Mouse (Mus musculus): ENCODE data around the gene Olfr1229. TPM values are rescaled to one million over a fixed set of nuclear protein-coding genes. Genes with fewer than 3 reads are reported as not detected.

Gene Olfr1229
- not detected in 2 replicates for polyA plus RNA-seq (2011; ENCODE audit: insufficient read depth, insufficient read length, low replicate concordance, missing spikeins)

DNA sequence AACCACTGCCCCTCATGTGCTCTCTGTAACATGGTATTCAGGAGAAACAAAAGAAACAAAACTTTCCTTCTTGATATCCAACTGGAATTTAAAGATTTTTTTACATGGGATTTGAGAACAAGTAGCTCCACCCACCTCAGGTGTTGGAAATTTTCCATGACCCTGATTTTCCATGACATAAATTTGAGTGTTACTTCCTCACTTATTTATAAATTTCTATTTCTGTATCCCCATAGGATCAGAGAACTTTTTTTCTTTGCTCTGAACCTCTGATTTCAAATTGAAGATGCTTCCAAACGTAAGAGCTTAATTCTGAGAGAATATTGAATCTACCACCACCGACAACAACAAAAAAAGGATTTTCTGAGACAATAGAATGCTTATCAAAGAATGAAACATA, at the start of gene Olfr1229:
Olfr1229 (minus strand) TSS at position 101 of the 400 bp plus-strand sequence.
- no peak for TF ChIP-seq POLR2A (IDR thresholded peaks at IDR 0.05; ENCODE audit: borderline replicate concordance, control insufficient read depth, low read depth, low read length)
- Histone ChIP-seq H3K4me3 (replicated peaks; ENCODE audit: control insufficient read depth, low read depth, low read length) (no peak within 1 kb of the TSS), H3K27ac (ENCODE audit: control insufficient read depth, insufficient read depth, low read depth, low read length, poor library complexity) (no peak within 1 kb of the TSS), H3K4me1 (ENCODE audit: control insufficient read depth, insufficient read depth, low read length) (no peaks in the 10 kb centered on the region)
- 70% methylated on average over 2 of the region's 2 CpGs for WGBS

DNA sequence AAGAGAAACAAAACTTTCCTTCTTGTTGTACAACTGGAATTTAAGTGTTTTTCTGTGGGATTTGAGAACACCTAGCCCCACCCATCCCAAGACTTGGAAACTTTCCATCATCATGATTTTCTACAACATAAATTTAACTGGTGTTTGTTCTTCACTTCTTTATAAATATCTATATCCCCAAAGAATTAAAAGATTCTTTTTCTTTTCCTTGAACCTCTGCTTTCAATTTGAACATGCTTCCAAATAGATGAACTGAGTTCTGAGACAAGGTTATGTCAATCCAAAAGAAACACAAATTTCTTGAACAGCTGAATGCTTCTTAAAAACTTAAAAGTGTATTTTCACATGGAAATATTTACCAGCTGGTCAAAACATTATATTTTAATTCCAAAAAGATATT, 41.8 kb upstream of the Olfr1229 start, which contains the start of gene Olfr1232:
Olfr1232 (minus strand) TSS at position 101 of the 400 bp plus-strand sequence.
- Histone ChIP-seq H3K4me1 (ENCODE audit: control insufficient read depth, insufficient read depth, low read length) (no peaks in the 10 kb centered on the region), H3K4me3 (replicated peaks; ENCODE audit: control insufficient read depth, low read depth, low read length) (no peak within 1 kb of the TSS), H3K27ac (ENCODE audit: control insufficient read depth, insufficient read depth, low read depth, low read length, poor library complexity) (no peak within 1 kb of the TSS)
- TF ChIP-seq CTCF (IDR thresholded peaks at IDR 0.05; ENCODE audit: control insufficient read depth, insufficient read depth, low read length) (no peak), POLR2A (IDR thresholded peaks at IDR 0.05; ENCODE audit: borderline replicate concordance, control insufficient read depth, low read depth, low read length) (no peak)

DNA sequence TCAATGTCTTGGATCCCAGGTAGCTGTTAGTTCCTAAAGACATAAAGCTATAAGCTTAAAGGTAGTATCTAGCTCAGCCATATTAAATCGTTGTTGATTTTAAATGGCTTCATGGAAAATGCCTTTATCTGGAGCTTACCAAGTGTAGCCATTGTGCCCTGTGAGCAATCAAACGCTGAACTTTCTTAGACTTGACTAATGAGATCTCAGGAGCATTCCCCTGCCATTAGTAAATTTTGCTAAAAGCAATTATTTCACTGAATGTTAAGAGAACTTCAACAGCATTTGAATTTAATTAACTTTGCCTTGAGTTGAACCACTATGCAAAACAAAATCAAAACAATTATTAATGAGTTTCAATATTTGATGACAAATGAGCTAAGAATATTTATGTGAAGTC, 19.2 kb upstream of the Olfr1229 start, which contains the start of gene Olfr1231:
Olfr1231 (minus strand) TSS at position 101 of the 400 bp plus-strand sequence.
- no peak within 1 kb of the TSS for H3K4me3 ChIP-seq (replicated peaks; ENCODE audit: control insufficient read depth, low read depth, low read length)
- no peak within 1 kb of the TSS for H3K27ac ChIP-seq (ENCODE audit: control insufficient read depth, insufficient read depth, low read depth, low read length, poor library complexity)
- no peaks in the 10 kb centered on the region for H3K4me1 ChIP-seq (ENCODE audit: control insufficient read depth, insufficient read depth, low read length)
- TF ChIP-seq POLR2A (IDR thresholded peaks at IDR 0.05; ENCODE audit: borderline replicate concordance, control insufficient read depth, low read depth, low read length) (no peak), CTCF (IDR thresholded peaks at IDR 0.05; ENCODE audit: control insufficient read depth, insufficient read depth, low read length) (no peak)
- WGBS, result 70% methylated on average over 2 of the region's 2 CpGs

DNA sequence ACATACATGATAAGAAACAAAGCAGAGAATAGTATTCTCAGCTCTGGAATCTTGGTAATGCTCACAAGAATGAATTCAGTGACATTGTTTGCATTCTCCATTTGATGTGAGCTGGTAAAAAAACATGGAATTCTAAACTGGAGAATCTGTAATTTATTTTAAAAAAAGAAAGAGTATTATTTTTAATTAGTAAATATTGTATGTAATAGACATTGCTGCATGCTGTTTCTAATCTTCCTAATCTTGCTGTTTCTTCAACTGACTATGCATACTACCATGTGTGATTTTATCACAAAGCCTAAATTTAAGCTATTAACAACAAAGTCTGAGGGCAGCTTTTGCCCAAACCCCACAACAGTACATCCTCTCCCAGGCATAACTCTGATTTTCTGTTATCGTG, 9.4 kb upstream of the Olfr1229 start, which contains the start of gene Olfr1230:
Olfr1230 (minus strand) TSS at position 101 of the 400 bp plus-strand sequence.
- TF ChIP-seq CTCF (IDR thresholded peaks at IDR 0.05; ENCODE audit: control insufficient read depth, insufficient read depth, low read length) (no peak), POLR2A (IDR thresholded peaks at IDR 0.05; ENCODE audit: borderline replicate concordance, control insufficient read depth, low read depth, low read length) (no peak)
- whole genome bisulfite sequencing, result 76% methylated on average over 1 of the region's 1 CpGs
- no peaks in the 10 kb centered on the region for H3K4me1 ChIP-seq (ENCODE audit: control insufficient read depth, insufficient read depth, low read length)
- H3K27ac ChIP-seq (ENCODE audit: control insufficient read depth, insufficient read depth, low read depth, low read length, poor library complexity), result no peak within 1 kb of the TSS
- H3K4me3 ChIP-seq (replicated peaks; ENCODE audit: control insufficient read depth, low read depth, low read length), result no peak within 1 kb of the TSS

DNA sequence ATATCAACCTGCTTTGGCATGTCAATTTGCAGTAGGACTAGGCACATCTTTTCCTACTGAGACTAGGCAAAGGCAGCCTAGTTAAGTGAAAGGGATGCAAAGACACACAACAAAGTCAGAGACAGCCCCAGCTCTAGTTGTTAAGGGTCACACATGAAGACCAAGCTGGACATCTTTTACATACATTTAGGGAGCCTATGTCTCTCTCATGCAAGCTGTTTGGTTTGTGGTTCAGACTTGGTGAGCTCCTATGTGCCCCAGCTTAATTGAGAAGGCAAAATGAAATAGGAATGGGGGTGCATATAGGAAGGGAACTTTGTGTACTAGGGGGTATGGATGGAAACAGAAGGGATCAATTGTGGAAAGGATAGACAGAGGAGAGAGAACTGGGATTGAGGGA, 33.9 kb downstream of the Olfr1229 start, which contains the start of gene Olfr1228:
Olfr1228 (minus strand) TSS at position 101 of the 400 bp plus-strand sequence.
- Histone ChIP-seq H3K4me3 (replicated peaks; ENCODE audit: control insufficient read depth, low read depth, low read length) (no peak within 1 kb of the TSS), H3K4me1 (ENCODE audit: control insufficient read depth, insufficient read depth, low read length) (no peaks in the 10 kb centered on the region), H3K27ac (ENCODE audit: control insufficient read depth, insufficient read depth, low read depth, low read length, poor library complexity) (no peak within 1 kb of the TSS)
- no peak for TF ChIP-seq POLR2A (IDR thresholded peaks at IDR 0.05; ENCODE audit: borderline replicate concordance, control insufficient read depth, low read depth, low read length)
- no peak for TF ChIP-seq CTCF (IDR thresholded peaks at IDR 0.05; ENCODE audit: control insufficient read depth, insufficient read depth, low read length)

Other genes starting within 250 kb of the Olfr1229 start
- not detected in 2 replicates for gene Olfr1218, start 226.8 kb downstream of the Olfr1229 start, polyA plus RNA-seq (2011; ENCODE audit: insufficient read depth, insufficient read length, low replicate concordance, missing spikeins)
- 0.27 TPM in 1 of 2 replicates, not detected in the other for gene Olfr1219, start 204.5 kb downstream of the Olfr1229 start, polyA plus RNA-seq (2011; ENCODE audit: insufficient read depth, insufficient read length, low replicate concordance, missing spikeins)
- gene Olfr1220, start 181.2 kb downstream of the Olfr1229 start, polyA plus RNA-seq (2011; ENCODE audit: insufficient read depth, insufficient read length, low replicate concordance, missing spikeins), result not detected in 2 replicates
- gene Olfr1221, start 170.7 kb downstream of the Olfr1229 start, polyA plus RNA-seq (2011; ENCODE audit: insufficient read depth, insufficient read length, low replicate concordance, missing spikeins), result not detected in 2 replicates
- gene Olfr1222, start 155.0 kb downstream of the Olfr1229 start, polyA plus RNA-seq (2011; ENCODE audit: insufficient read depth, insufficient read length, low replicate concordance, missing spikeins), result not detected in 2 replicates
- not detected in 2 replicates for gene Olfr1223, start 136.5 kb downstream of the Olfr1229 start, polyA plus RNA-seq (2011; ENCODE audit: insufficient read depth, insufficient read length, low replicate concordance, missing spikeins)
- gene Olfr1224-ps1, start 123.9 kb downstream of the Olfr1229 start, polyA plus RNA-seq (2011; ENCODE audit: insufficient read depth, insufficient read length, low replicate concordance, missing spikeins), result not detected in 2 replicates
- not detected in 2 replicates for gene Olfr1225, start 113.3 kb downstream of the Olfr1229 start, polyA plus RNA-seq (2011; ENCODE audit: insufficient read depth, insufficient read length, low replicate concordance, missing spikeins)
- not detected in 2 replicates for gene Olfr1226, start 88.0 kb downstream of the Olfr1229 start, polyA plus RNA-seq (2011; ENCODE audit: insufficient read depth, insufficient read length, low replicate concordance, missing spikeins)
- not detected in 2 replicates for gene Olfr1228, start 34.0 kb downstream of the Olfr1229 start, polyA plus RNA-seq (2011; ENCODE audit: insufficient read depth, insufficient read length, low replicate concordance, missing spikeins)
- not detected in 2 replicates for gene Olfr1230, start 9.3 kb upstream of the Olfr1229 start, polyA plus RNA-seq (2011; ENCODE audit: insufficient read depth, insufficient read length, low replicate concordance, missing spikeins)
- gene Olfr1231, start 19.1 kb upstream of the Olfr1229 start, polyA plus RNA-seq (2011; ENCODE audit: insufficient read depth, insufficient read length, low replicate concordance, missing spikeins), result 0.25 TPM in 1 of 2 replicates, not detected in the other
- gene Olfr1232, start 41.7 kb upstream of the Olfr1229 start, polyA plus RNA-seq (2011; ENCODE audit: insufficient read depth, insufficient read length, low replicate concordance, missing spikeins), result not detected in 2 replicates
- not detected in 2 replicates for gene Olfr1233, start 54.4 kb upstream of the Olfr1229 start, polyA plus RNA-seq (2011; ENCODE audit: insufficient read depth, insufficient read length, low replicate concordance, missing spikeins)
- not detected in 2 replicates for gene Olfr1234, start 76.9 kb upstream of the Olfr1229 start, polyA plus RNA-seq (2011; ENCODE audit: insufficient read depth, insufficient read length, low replicate concordance, missing spikeins)
- not detected in 2 replicates for gene Olfr1238, start 121.7 kb upstream of the Olfr1229 start, polyA plus RNA-seq (2011; ENCODE audit: insufficient read depth, insufficient read length, low replicate concordance, missing spikeins)
- gene Olfr1239, start 132.4 kb upstream of the Olfr1229 start, polyA plus RNA-seq (2011; ENCODE audit: insufficient read depth, insufficient read length, low replicate concordance, missing spikeins), result not detected in 2 replicates
- not detected in 2 replicates for gene Olfr1240, start 155.0 kb upstream of the Olfr1229 start, polyA plus RNA-seq (2011; ENCODE audit: insufficient read depth, insufficient read length, low replicate concordance, missing spikeins)
- not detected in 2 replicates for gene Olfr1241, start 199.1 kb upstream of the Olfr1229 start, polyA plus RNA-seq (2011; ENCODE audit: insufficient read depth, insufficient read length, low replicate concordance, missing spikeins)
- not detected in 2 replicates for gene Olfr1242, start 210.3 kb upstream of the Olfr1229 start, polyA plus RNA-seq (2011; ENCODE audit: insufficient read depth, insufficient read length, low replicate concordance, missing spikeins)
- not detected in 2 replicates for gene Olfr1243, start 243.5 kb upstream of the Olfr1229 start, polyA plus RNA-seq (2011; ENCODE audit: insufficient read depth, insufficient read length, low replicate concordance, missing spikeins)